Mouse (Mus musculus): Measurements from ENCODE around the gene Gm20916. TPM values are rescaled to one million over a fixed set of nuclear protein-coding genes. Genes with fewer than 3 reads are reported as not detected.
"Not testable (repeated sequence)": the region's sequence is repeated elsewhere in the genome, so short reads cannot be mapped to it uniquely, and the experiment has no call there.

Gene Gm20916
- polyA plus RNA-seq (2015; fragmentation: Nextera tagmentation; extraction: Ambion mirVana) = not detected in 2 replicates

DNA sequence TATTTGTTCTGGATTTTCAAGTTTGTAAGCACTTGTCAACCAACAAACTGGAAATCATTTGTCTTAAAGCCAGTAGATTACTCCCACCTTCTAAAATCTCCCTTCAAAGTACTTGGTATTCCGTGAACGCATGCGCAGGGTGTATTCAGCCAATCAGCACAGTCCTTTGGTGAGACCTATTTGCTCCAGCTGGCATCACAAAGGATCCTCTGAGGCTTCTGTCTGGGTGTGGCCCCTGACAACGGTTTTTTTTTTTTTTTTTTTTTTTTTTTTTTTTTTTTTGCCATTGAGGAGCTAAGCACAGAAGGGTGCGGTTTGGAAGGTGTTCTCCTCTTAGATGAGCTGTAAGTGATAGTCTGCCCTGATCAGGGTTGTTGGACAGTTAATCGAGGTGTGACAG, at the start of gene Gm20916:
Gene Gm20916, plus strand, starts transcription at position 301 of the 400 bp plus-strand sequence.
- H3K4me3 ChIP-seq (ENCODE audit: low read length); H3K27ac ChIP-seq (ENCODE audit: low read depth, low read length); H3K27me3 ChIP-seq (replicated peaks; ENCODE audit: control insufficient read depth, insufficient read depth, low read length); H3K4me2 ChIP-seq (ENCODE audit: low read length); H3K4me1 ChIP-seq (ENCODE audit: control insufficient read depth, insufficient read depth, low read depth, low read length); H3K9ac ChIP-seq (ENCODE audit: low read depth, low read length); ATAC-seq; H3K36me3 ChIP-seq (ENCODE audit: control insufficient read depth, insufficient read depth, low read length); H3K9me3 ChIP-seq (ENCODE audit: control insufficient read depth, low read length): not testable (repeated sequence)
- WGBS = no CpG with 5 or more reads among the region's 6 CpGs

Other genes with a start within 250 kb of the Gm20916 start
- not detected in 2 replicates for gene Gm20917, start 168.4 kb upstream of the Gm20916 start, polyA plus RNA-seq (2015; fragmentation: Nextera tagmentation; extraction: Ambion mirVana)

Measured in hindbrain, embryonic 16.5 days (tissue).